Mouse (Mus musculus) CH12.LX (cell line): ENCODE results near the gene Cept1. TPM values are rescaled to one million over a fixed set of nuclear protein-coding genes. Genes with fewer than 3 reads are reported as not detected.

ENCODE experiments used
- DNase-seq: peaks from one replicate; pipeline ENCODE4 v3.0.0-alpha.2; 2013; ENCODE audit errors: extremely low read depth
- H3K27ac ChIP-seq: 2 replicates; pipeline ENCODE4 v1.5.1; 2012; ENCODE audit warnings: low read depth, mild to moderate bottlenecking, control low read depth, moderate library complexity; ENCODE audit not compliant: insufficient read depth
- H3K27me3 ChIP-seq: replicated peaks from 2 replicates; pipeline ENCODE3; 2012; ENCODE audit warnings: inconsistent platforms
- H3K36me3 ChIP-seq, 2 experiments: replicated peaks in 1 of 2; 2 replicates each; pipeline versions ENCODE3 to v1.6.1; 2012; ENCODE audit warnings: inconsistent platforms in 1 of 2, low read length in 1 of 2, mild to moderate bottlenecking in 1 of 2, mixed read lengths in 1 of 2, moderate library complexity in 1 of 2; ENCODE audit not compliant: control insufficient read depth in 1 of 2, insufficient read depth in 1 of 2
- H3K4me1 ChIP-seq, 2 experiments: 2 replicates each; pipeline ENCODE4 v1.6.1; 2012; ENCODE audit warnings: inconsistent platforms in 1 of 2, moderate library complexity in 1 of 2; ENCODE audit not compliant: insufficient read depth in 2 of 2, control insufficient read depth in 1 of 2
- H3K4me2 ChIP-seq: 2 replicates; pipeline ENCODE4 v1.6.1; 2012; ENCODE audit warnings: low read depth, mild to moderate bottlenecking, control low read depth; ENCODE audit not compliant: poor library complexity, insufficient read depth, severe bottlenecking
- H3K4me3 ChIP-seq, 3 experiments: fragments of 150-350 bp in 1 of 3; sonication (generic) in 1 of 3; replicated peaks in 1 of 3; 2 replicates each; pipeline versions ENCODE3 to v1.5.1; 2011 to 2012; ENCODE audit warnings: low read depth in 2 of 3, low read length in 2 of 3, mild to moderate bottlenecking in 2 of 3, moderate library complexity in 2 of 3, control low read depth in 1 of 3, improper control_type of control experiment in 1 of 3, inconsistent platforms in 1 of 3, mixed read lengths in 1 of 3; ENCODE audit not compliant: poor library complexity in 1 of 3
- H3K79me2 ChIP-seq: replicated peaks from 2 replicates; pipeline ENCODE4 v1.6.1; 2012; ENCODE audit warnings: mild to moderate bottlenecking, moderate library complexity; ENCODE audit not compliant: control insufficient read depth, poor library complexity, insufficient read depth, severe bottlenecking; ENCODE audit errors: extremely low read depth
- H3K9ac ChIP-seq: 2 replicates; pipeline ENCODE4 v1.6.1; 2012; ENCODE audit warnings: low read depth, mild to moderate bottlenecking, control low read depth, moderate library complexity; ENCODE audit not compliant: insufficient read depth
- H3K9me3 ChIP-seq: replicated peaks from 2 replicates; pipeline ENCODE3; 2012; ENCODE audit warnings: low read length, inconsistent platforms, mixed read lengths
- CHD2 ChIP-seq: IDR thresholded peaks from 2 replicates; pipeline ENCODE4 v1.6.1; 2011; ENCODE audit warnings: low read length, improper control_type of control experiment
- CTCF ChIP-seq, 2 experiments: IDR thresholded peaks in 1 of 2; conservative IDR thresholded peaks in 1 of 2; 2 replicates each; pipeline ENCODE4 v1.5.1; 2011 to 2012; ENCODE audit warnings: low read depth in 2 of 2, low read length in 2 of 2, improper control_type of control experiment in 1 of 2, inconsistent platforms in 1 of 2, mild to moderate bottlenecking in 1 of 2, moderate library complexity in 1 of 2
- EP300 ChIP-seq: IDR thresholded peaks from 2 replicates; pipeline ENCODE4 v1.6.1; 2011; ENCODE audit warnings: low read length, improper control_type of control experiment
- GABPA ChIP-seq: IDR thresholded peaks from 2 replicates; pipeline ENCODE4 v1.6.1; 2012; ENCODE audit warnings: low read depth, low read length, improper control_type of control experiment, inconsistent platforms; ENCODE audit not compliant: insufficient replicate concordance
- HCFC1 ChIP-seq: IDR thresholded peaks from 2 replicates; pipeline ENCODE4 v1.6.1; 2012; ENCODE audit warnings: low read depth, mild to moderate bottlenecking, inconsistent platforms, low read length, improper control_type of control experiment
- JUN ChIP-seq: IDR thresholded peaks from 2 replicates; pipeline ENCODE4 v1.6.1; 2011; ENCODE audit warnings: low read depth, mild to moderate bottlenecking, low read length, improper control_type of control experiment, moderate library complexity; ENCODE audit not compliant: insufficient read depth
- JUND ChIP-seq: conservative IDR thresholded peaks from 2 replicates; pipeline ENCODE4 v1.6.1; 2011; ENCODE audit warnings: low read depth, low read length, improper control_type of control experiment
- KAT2A ChIP-seq: IDR thresholded peaks from 2 replicates; pipeline ENCODE4 v1.6.1; 2012; ENCODE audit warnings: low read length, improper control_type of control experiment, inconsistent platforms; ENCODE audit not compliant: insufficient replicate concordance
- MAX ChIP-seq: IDR thresholded peaks from 2 replicates; pipeline ENCODE4 v1.6.1; 2011; ENCODE audit warnings: low read length, improper control_type of control experiment
- MAZ ChIP-seq: IDR thresholded peaks from 2 replicates; pipeline ENCODE4 v1.6.1; 2012; ENCODE audit warnings: low read depth, mild to moderate bottlenecking, inconsistent platforms, low read length, improper control_type of control experiment, moderate library complexity
- MXI1 ChIP-seq: IDR thresholded peaks from 2 replicates; pipeline ENCODE4 v1.6.1; 2011; ENCODE audit warnings: mild to moderate bottlenecking, low read depth, low read length, improper control_type of control experiment
- MYC ChIP-seq: IDR thresholded peaks from 2 replicates; pipeline ENCODE4 v1.6.1; 2011; ENCODE audit warnings: low read depth, mild to moderate bottlenecking, improper control_type of control experiment, low read length
- NRF1 ChIP-seq: IDR thresholded peaks from 2 replicates; pipeline ENCODE4 v1.6.1; 2014; ENCODE audit warnings: low read depth, mild to moderate bottlenecking, inconsistent platforms, low read length, improper control_type of control experiment, moderate library complexity
- POLR2A ChIP-seq: IDR thresholded peaks from 2 replicates; pipeline ENCODE4 v1.6.1; 2011; ENCODE audit warnings: low read depth, mild to moderate bottlenecking, improper control_type of control experiment, low read length
- RAD21 ChIP-seq: IDR thresholded peaks from 2 replicates; pipeline ENCODE4 v1.6.1; 2011; ENCODE audit warnings: low read depth, mild to moderate bottlenecking, low read length, improper control_type of control experiment, moderate library complexity
- RCOR1 ChIP-seq: conservative IDR thresholded peaks from 2 replicates; pipeline ENCODE4 v1.6.1; 2012; ENCODE audit warnings: low read depth, mild to moderate bottlenecking, inconsistent platforms, low read length, improper control_type of control experiment
- SMC3 ChIP-seq: IDR thresholded peaks from 2 replicates; pipeline ENCODE4 v1.6.1; 2011; ENCODE audit warnings: low read depth, low read length, improper control_type of control experiment
- TBP ChIP-seq: conservative IDR thresholded peaks from 2 replicates; pipeline ENCODE4 v1.6.1; 2011; ENCODE audit warnings: low read depth, low read length, improper control_type of control experiment
- TCF12 ChIP-seq: IDR thresholded peaks from 2 replicates; pipeline ENCODE4 v1.6.1; 2014; ENCODE audit warnings: low read depth, mild to moderate bottlenecking, inconsistent platforms, low read length, improper control_type of control experiment
- ZC3H11A ChIP-seq: IDR thresholded peaks from 2 replicates; pipeline ENCODE4 v1.6.1; 2012; ENCODE audit warnings: low read depth, mild to moderate bottlenecking, inconsistent platforms, low read length, improper control_type of control experiment
- ZNF384 ChIP-seq: IDR thresholded peaks from 2 replicates; pipeline ENCODE4 v1.6.1; 2012; ENCODE audit warnings: low read depth, low read length, improper control_type of control experiment, inconsistent platforms
- dilution Hi-C: fragments of 300-500 bp; cut with MboI; formaldehyde crosslinking; loops from 2 replicates; pipeline ENCODE4 v1.14.3; 2020; ENCODE audit warnings: low sequenced_read_pairs; ENCODE audit not compliant: extremely low pct_unique_long_range_greater_than_20kb, extremely low pct_ligation_motif_present
- in situ Hi-C: fragments of 300-500 bp; cut with MboI; formaldehyde crosslinking; loops from 3 replicates; pipeline ENCODE4 v1.14.3; 2019; ENCODE audit warnings: low sequenced_read_pairs, low pct_ligation_motif_present, low pct_unique_long_range_greater_than_20kb, mixed read lengths
- polyA plus RNA-seq: library from polyadenylated mRNA; unstranded; fragments of >175 nt; gene quantifications from 2 replicates; pipeline ENCODE4 v1.2.1, GENCODE M21; 2012; ENCODE audit warnings: low read depth; ENCODE audit not compliant: insufficient read length
- total RNA-seq, 2 experiments: library from RNA; depleted of rRNA; stranded (reverse); fragments of 300-350 nt in 1 of 2; fragments of >200 nt in 1 of 2; gene quantifications; 2 replicates each; pipeline ENCODE4 v1.2.3; 2012 to 2014

Cept1 gene
- total and polyA plus RNA-seq, 3 experiments, result 27.7 to 73.8 (median 32.7) TPM

- Histone ChIP-seq H3K4me2 (no peak overlapping the region), H3K36me3 (peaks cover 0 to 10% of the 10 kb centered on the region in 2 experiments), H3K79me2 (no peaks in the 10 kb centered on the region), H3K9ac (no peak overlapping the region), H3K27me3 (no peaks in the 10 kb centered on the region), H3K9me3 (no peaks in the 10 kb centered on the region), H3K4me3 (no peak overlapping the region), H3K4me1 (no peaks in the 10 kb centered on the region), H3K27ac (no peak overlapping the region)
- in situ Hi-C loops, result no loop called here
- no peak for DNase-seq
- TF ChIP-seq RCOR1 (no peak), TBP (no peak), ZC3H11A (no peak), EP300 (no peak), ZNF384 (no peak), TCF12 (no peak), CHD2 (no peak), HCFC1 (no peak), SMC3 (no peak)
- dilution Hi-C loops, result no loop called here
Observed at GRCm38 (mm10) chr3:106522730-106523129, 24.9 kb downstream of the Cept1 start.

- Histone ChIP-seq H3K4me1 (no peaks in the 10 kb centered on the region), H3K79me2 (no peaks in the 10 kb centered on the region), H3K4me2 (no peak overlapping the region), H3K9ac (no peak overlapping the region), H3K9me3 (no peaks in the 10 kb centered on the region), H3K4me3 (no peak overlapping the region), H3K27ac (no peak overlapping the region), H3K27me3 (no peaks in the 10 kb centered on the region), H3K36me3 (peaks cover 0 to 26% of the 10 kb centered on the region in 2 experiments)
- in situ Hi-C loops, result no loop called here
- TF ChIP-seq KAT2A (no peak), TBP (no peak), RCOR1 (no peak), TCF12 (no peak), MXI1 (no peak), JUND (no peak), CHD2 (no peak), RAD21 (no peak), NRF1 (no peak), JUN (no peak), MAX (no peak), MAZ (no peak), ZC3H11A (no peak), CTCF (conservative IDR thresholded peaks at IDR 0.05 in 1 of 2, IDR thresholded peaks at IDR 0.05 in 1 of 2; ENCODE audit: low read depth in 2 of 2, low read length in 2 of 2) (no peak), POLR2A (no peak), MYC (no peak), GABPA (no peak)
- no peak for DNase-seq
- dilution Hi-C loops, result no loop called here
Observed at GRCm38 (mm10) chr3:106515016-106515415, 32.6 kb downstream of the Cept1 start.
